Mouse (Mus musculus) heart, adult 2 months (tissue): ENCODE measurements around the gene Sprr2e.

Experiments used
- CTCF ChIP-seq: fragments of 200-600 bp; IDR thresholded peaks from 2 replicates; pipeline ENCODE4 v1.8.1; 2022; ENCODE audit warnings: antibody characterized with exemption, mild to moderate bottlenecking, moderate library complexity
- EP300 ChIP-seq: fragments of 200-500 bp; IDR thresholded peaks from 2 replicates; pipeline ENCODE4 v1.6.1; 2011; ENCODE audit warnings: low read depth, low read length, control low read depth; ENCODE audit not compliant: insufficient read depth
- POLR2A ChIP-seq: fragments of 200-500 bp; IDR thresholded peaks from 2 replicates; pipeline ENCODE4 v1.6.1; 2011; ENCODE audit warnings: mild to moderate bottlenecking, low read depth, low read length, control low read depth; ENCODE audit not compliant: insufficient read depth

GRCm38 (mm10) chr3:92361619-92362018 lies 9.7 kb downstream of the Sprr2e start:
- TF ChIP-seq CTCF (no peak), POLR2A (no peak), EP300 (no peak)
